Mouse (Mus musculus) E14TG2a.4 (cell line): ENCODE results near the gene Nxph3.

Source experiments
- CTCF ChIP-seq: conservative IDR thresholded peaks from 2 replicates; pipeline ENCODE4 v1.5.1; 2014; ENCODE audit warnings: low read length
- NANOG ChIP-seq: IDR thresholded peaks from 2 replicates; pipeline ENCODE4 v1.6.1; 2014; ENCODE audit warnings: borderline replicate concordance, low read length, mixed read lengths
- POU5F1 ChIP-seq: IDR thresholded peaks from 2 replicates; pipeline ENCODE4 v1.6.1; 2014; ENCODE audit warnings: low read length, borderline replicate concordance

DNA sequence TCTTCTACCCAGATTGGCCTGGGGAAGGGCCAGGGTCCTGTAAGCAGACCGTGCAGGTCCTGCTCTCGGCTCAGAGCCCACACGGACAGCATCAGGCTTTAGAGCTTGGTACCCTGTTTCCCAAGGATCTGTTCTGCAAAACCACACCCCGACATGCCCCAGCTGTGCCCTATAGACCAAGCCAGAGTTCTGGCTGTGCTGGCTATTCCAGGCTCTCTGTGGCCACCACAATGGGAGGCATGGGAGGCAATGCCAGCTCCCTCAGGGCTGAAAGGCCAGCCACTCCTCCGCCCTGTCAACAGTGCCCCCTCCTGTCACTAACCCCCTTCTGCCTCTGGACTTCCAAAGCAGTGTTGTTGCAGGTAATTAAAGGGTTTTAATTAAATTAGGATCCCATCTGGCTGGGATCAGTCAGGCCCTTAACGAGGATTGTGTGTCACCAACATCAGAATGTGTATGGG lies 10.1 kb downstream of the Nxph3 start:
- TF ChIP-seq CTCF (no peak), NANOG (no peak), POU5F1 (no peak)
